Mouse (Mus musculus): ENCODE data around the gene Tomm20l. TPM values are rescaled to one million over a fixed set of nuclear protein-coding genes. Genes with fewer than 3 reads are reported as not detected.

The Tomm20l gene
- not detected in 2 replicates for polyA plus RNA-seq (2012; rRNA removed)

DNA sequence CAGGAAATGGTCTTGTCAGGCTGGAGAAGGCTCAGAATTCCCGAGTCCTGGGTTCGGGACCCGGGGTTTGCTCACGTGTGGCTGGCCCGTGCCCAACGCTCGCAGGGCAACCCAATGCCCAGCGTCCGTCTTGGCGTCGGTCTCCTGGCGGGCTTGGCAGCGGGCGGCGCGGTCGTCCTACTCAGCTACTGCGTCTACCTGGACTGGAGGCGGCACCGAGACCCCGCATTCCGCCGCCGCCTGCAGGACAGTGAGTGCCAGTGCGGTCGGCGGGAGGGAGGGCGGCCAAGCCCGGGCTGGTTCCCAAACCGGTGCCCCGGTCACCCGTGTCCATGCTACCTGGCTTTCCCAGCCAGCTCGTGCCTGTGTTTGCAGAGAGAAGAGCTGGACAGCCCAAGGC, at the start of gene Tomm20l:
TSS of gene Tomm20l (plus strand) at position 98 of the 400 bp plus-strand sequence.

DNA sequence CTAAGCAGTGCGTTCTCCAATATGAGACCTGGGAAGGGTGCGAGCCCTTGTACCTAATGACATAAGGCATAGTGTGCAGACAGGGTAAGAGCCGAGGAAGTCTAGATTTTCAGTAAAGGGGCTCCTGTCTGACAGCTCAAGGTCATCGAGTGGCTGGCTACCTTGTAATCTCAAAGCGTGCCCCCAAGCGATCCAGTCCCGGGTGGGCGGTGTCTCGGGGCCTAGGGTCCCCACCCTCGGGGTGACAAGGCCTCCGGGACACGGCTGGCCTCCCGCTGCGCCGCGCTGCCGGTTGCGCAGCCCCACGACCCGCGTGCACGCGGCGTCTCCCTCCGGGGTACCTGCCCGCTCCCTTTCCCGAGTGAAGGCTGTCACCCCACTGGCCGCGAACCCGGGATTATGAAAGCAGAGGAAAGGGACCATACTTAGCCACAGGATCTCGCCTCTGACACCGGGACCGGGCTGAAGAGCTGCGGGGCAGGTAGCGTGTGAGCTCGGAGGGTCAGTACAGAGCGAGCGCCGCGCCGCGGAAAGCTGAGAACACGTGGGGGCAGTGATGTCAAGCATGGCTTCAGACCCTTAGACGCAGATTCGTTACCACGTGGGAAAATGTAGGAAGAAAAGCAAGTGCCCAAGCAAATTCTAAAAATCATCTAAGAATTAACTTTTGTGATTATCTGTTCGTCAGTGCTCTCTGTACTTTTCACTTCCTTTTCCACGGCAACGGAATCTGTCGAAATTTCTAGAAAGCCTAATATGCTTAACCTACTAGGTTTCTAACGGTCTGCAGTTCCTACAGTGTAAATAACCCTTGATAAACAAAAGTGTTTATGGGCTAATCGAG, 25.1 kb downstream of the Tomm20l start, which contains the start of the genes Timm9 and 2700049A03Rik:
TSS of gene Timm9 (minus strand) at position 555 of the 844 bp plus-strand sequence.
TSS of gene 2700049A03Rik (plus strand) at position 719 of the 844 bp plus-strand sequence.

Other genes with a start within 250 kb of the Tomm20l start
- 116 and 127 TPM in 2 replicates for gene Actr10, start 173.6 kb upstream of the Tomm20l start, polyA plus RNA-seq (2012; rRNA removed)
- gene Psma3, start 136.8 kb upstream of the Tomm20l start, polyA plus RNA-seq (2012; rRNA removed) = 263 and 276 TPM in 2 replicates
- 14.8 and 15.2 TPM in 2 replicates for gene Arid4a, start 95.4 kb upstream of the Tomm20l start, polyA plus RNA-seq (2012; rRNA removed)
- 80.6 and 82.1 TPM in 2 replicates for gene Timm9, start 25.3 kb downstream of the Tomm20l start, polyA plus RNA-seq (2012; rRNA removed)
- gene 2700049A03Rik, start 25.4 kb downstream of the Tomm20l start, polyA plus RNA-seq (2012; rRNA removed) = 9.3 and 9.6 TPM in 2 replicates
- gene Dact1, start 198.5 kb downstream of the Tomm20l start, polyA plus RNA-seq (2012; rRNA removed) = 36.3 and 41.9 TPM in 2 replicates